Mouse (Mus musculus) liver, adult (tissue): ENCODE measurements around the gene Inpp5d.

ENCODE experiments used
- GATA4 ChIP-seq: IDR thresholded peaks from 2 replicates; pipeline ENCODE4 v1.6.1; 2014; ENCODE audit warnings: mild to moderate bottlenecking, low read length; ENCODE audit not compliant: insufficient replicate concordance

The Inpp5d gene

GRCm38 (mm10) chr1:87763821-87764220 lies 143.7 kb downstream of the Inpp5d start:
- TF ChIP-seq GATA4: no peak

- no peak for TF ChIP-seq GATA4
Measured at GRCm38 (mm10) chr1:87765741-87766140, 145.6 kb downstream of the Inpp5d start.

GRCm38 (mm10) chr1:87766233-87766632 lies 146.1 kb downstream of the Inpp5d start:
- no peak for TF ChIP-seq GATA4

GRCm38 (mm10) chr1:87769263-87769662 lies 149.2 kb downstream of the Inpp5d start:
- no peak for TF ChIP-seq GATA4
